Mouse (Mus musculus) olfactory bulb, adult 2 months (tissue): ENCODE measurements around the gene G0s2.

Source experiments
- CTCF ChIP-seq: fragments of 200-500 bp; IDR thresholded peaks from 2 replicates; pipeline ENCODE4 v1.5.1; 2012; ENCODE audit warnings: low read depth, mild to moderate bottlenecking, low read length, moderate library complexity; ENCODE audit not compliant: insufficient read depth
- POLR2A ChIP-seq: fragments of 200-500 bp; IDR thresholded peaks from 2 replicates; pipeline ENCODE4 v1.6.1; 2012; ENCODE audit warnings: mild to moderate bottlenecking, low read depth, low read length, moderate library complexity; ENCODE audit not compliant: insufficient read depth

GRCm38 (mm10) chr1:193320398-193320797, 47.4 kb upstream of the G0s2 start:
- TF ChIP-seq POLR2A (no peak), CTCF (no peak)
